Mouse (Mus musculus) C2C12 (cell line): ENCODE measurements at regions not wholly inside any gene's neighbourhood (a gene's known extent, or its start where the extent isn't known, plus 50 kb on each side); places are given as distances from the start of the nearest gene placed in this dataset.

Experiments
- MYOD1 ChIP-seq: IDR thresholded peaks from one replicate; pipeline ENCODE4 v1.6.1; 2011; ENCODE audit warnings: low read depth; ENCODE audit not compliant: control insufficient read depth, insufficient read length
- USF1 ChIP-seq: IDR thresholded peaks from one replicate; pipeline ENCODE4 v1.6.1; 2011; ENCODE audit warnings: low read depth, mild to moderate bottlenecking, control low read depth, moderate library complexity

- TF ChIP-seq USF1 (no peak), MYOD1 (no peak)
These were observed 464.6 kb downstream of the Prss52 start for GRCm38 (mm10) chr14:64568689-64569088.
